Mouse (Mus musculus) myocyte (in vitro differentiated cells): ENCODE measurements around the gene Gm10406. TPM values are rescaled to one million over a fixed set of nuclear protein-coding genes. Genes with fewer than 3 reads are reported as not detected.
"Not testable (repeated sequence)": the region's sequence is repeated elsewhere in the genome, so short reads cannot be mapped to it uniquely, and the experiment has no call there.

Source experiments
- H3K27me3 ChIP-seq: one replicate; pipeline ENCODE4 v1.6.1; 2011; ENCODE audit not compliant: control insufficient read depth, insufficient read depth, insufficient read length
- H3K36me3 ChIP-seq: one replicate; pipeline ENCODE4 v1.6.1; 2011; ENCODE audit not compliant: control insufficient read depth, insufficient read depth
- H3K4me2 ChIP-seq: one replicate; pipeline ENCODE4 v1.6.1; 2011; ENCODE audit warnings: low read depth, control low read depth
- H3K4me3 ChIP-seq: one replicate; pipeline ENCODE4 v1.5.1; 2011; ENCODE audit warnings: mild to moderate bottlenecking, control low read depth, moderate library complexity
- H3K79me2 ChIP-seq: one replicate; pipeline ENCODE4 v1.6.1; 2011; ENCODE audit not compliant: control insufficient read depth, insufficient read depth
- H3ac ChIP-seq: one replicate; pipeline ENCODE4 v1.6.1; 2011; ENCODE audit not compliant: control insufficient read depth, insufficient read length
- polyA plus RNA-seq: library from polyadenylated mRNA; unstranded; fragments of >200 nt; fragmentation: generic; extraction: Trizol; gene quantifications from one replicate; pipeline ENCODE4 v1.2.1, GENCODE M21; 2012; ENCODE audit warnings: missing spikeins

The Gm10406 gene
- not detected for polyA plus RNA-seq

GRCm38 (mm10) chr14:7026781-7027749 lies at the start of gene Gm10406:
Gene Gm10406 (minus strand): TSS chr14:7027449.
- H3ac ChIP-seq, H3K4me3 ChIP-seq, H3K4me2 ChIP-seq, H3K79me2 ChIP-seq, H3K27me3 ChIP-seq, H3K36me3 ChIP-seq: not testable (repeated sequence)

GRCm38 (mm10) chr14:7044870-7045269 lies 17.6 kb upstream of the Gm10406 start, which contains the start of gene Gm3685:
Gene Gm3685 (minus strand): TSS chr14:7044970.
- H3K27me3 ChIP-seq, H3K79me2 ChIP-seq, H3K4me3 ChIP-seq, H3K4me2 ChIP-seq, H3ac ChIP-seq, H3K36me3 ChIP-seq: not testable (repeated sequence)

- not testable (repeated sequence) for H3K36me3 ChIP-seq, H3ac ChIP-seq, H3K4me3 ChIP-seq
Observed at GRCm38 (mm10) chr14:7026274-7026673, 975 bp downstream of the Gm10406 start.

GRCm38 (mm10) chr14:6973718-6974117 lies 53.5 kb downstream of the Gm10406 start, which contains the start of gene Gm6356:
Gene Gm6356 (minus strand): TSS chr14:6973818.
- not testable (repeated sequence) for H3K27me3 ChIP-seq, H3K36me3 ChIP-seq, H3K4me3 ChIP-seq, H3ac ChIP-seq, H3K79me2 ChIP-seq, H3K4me2 ChIP-seq

More at GRCm38 (mm10) chr14:7026274-7026673, 975 bp downstream of the Gm10406 start:
- H3K27me3 ChIP-seq, H3K79me2 ChIP-seq, H3K4me2 ChIP-seq: not testable (repeated sequence)

Other genes with a start within 250 kb of the Gm10406 start
- not detected for gene Gm3642, start 187.1 kb downstream of the Gm10406 start, polyA plus RNA-seq
- gene Gm3667, start 137.5 kb downstream of the Gm10406 start, polyA plus RNA-seq: not detected
- not detected for gene Gm6356, start 53.6 kb downstream of the Gm10406 start, polyA plus RNA-seq
- not detected for gene Gm3685, start 17.5 kb upstream of the Gm10406 start, polyA plus RNA-seq
- not detected for gene Gm3696, start 73.2 kb upstream of the Gm10406 start, polyA plus RNA-seq
- not detected for gene Gm6676, start 98.0 kb upstream of the Gm10406 start, polyA plus RNA-seq
- not detected for gene Gm3512, start 147.1 kb upstream of the Gm10406 start, polyA plus RNA-seq
- not detected for gene Gm16434, start 167.1 kb upstream of the Gm10406 start, polyA plus RNA-seq
- gene Gm3727, start 237.3 kb upstream of the Gm10406 start, polyA plus RNA-seq: not detected